Mouse (Mus musculus): Measurements from ENCODE around the gene Pin1. TPM values are rescaled to one million over a fixed set of nuclear protein-coding genes. Genes with fewer than 3 reads are reported as not detected.

Gene Pin1
- polyA plus RNA-seq, 1 experiment from 2014 or later = 52.7 TPM

- ATAC-seq (ENCODE audit: insufficient number of reproducible peaks, insufficient read depth, low FRiP score, low TSS enrichment, low read depth) = no peak
- Histone ChIP-seq H3K9ac (replicated peaks) (no peak overlapping the region), H3K27ac (no peak overlapping the region), H3K4me3 (replicated peaks) (no peak overlapping the region), H3K36me3 (no peaks in the 10 kb centered on the region), H3K9me3 (no peaks in the 10 kb centered on the region), H3K4me2 (no peak overlapping the region), H3K27me3 (no peaks in the 10 kb centered on the region; the same call in 1 of the 2 replicates), H3K4me1 (replicated peaks) (no peaks in the 10 kb centered on the region)
- WGBS = 14% methylated on average over 4 of the region's 4 CpGs
Measured at GRCm38 (mm10) chr9:20705981-20706380, 54.1 kb downstream of the Pin1 start.

GRCm38 (mm10) chr9:20710471-20710870, 58.6 kb downstream of the Pin1 start:
- H3K27ac ChIP-seq = no peak overlapping the region
- ATAC-seq (ENCODE audit: insufficient number of reproducible peaks, insufficient read depth, low FRiP score, low TSS enrichment, low read depth) = no peak
- no peak overlapping the region for H3K4me2 ChIP-seq
- H3K4me3 ChIP-seq (replicated peaks) = no peak overlapping the region
- H3K27me3 ChIP-seq = 0 out of 2 replicates have a peak, but pooled peaks cover 5% of the 10 kb centered on the region
- H3K36me3 ChIP-seq = no peaks in the 10 kb centered on the region
- H3K4me1 ChIP-seq (replicated peaks) = no peaks in the 10 kb centered on the region
- peaks cover 4% of the 10 kb centered on the region for H3K9me3 ChIP-seq
- WGBS = 85% methylated on average over 3 of the region's 3 CpGs
- no peak overlapping the region for H3K9ac ChIP-seq (replicated peaks)

- Histone ChIP-seq H3K4me3 (replicated peaks) (no peak overlapping the region), H3K4me1 (replicated peaks) (no peaks in the 10 kb centered on the region), H3K9me3 (peaks cover 4% of the 10 kb centered on the region), H3K4me2 (no peak overlapping the region), H3K9ac (replicated peaks) (no peak overlapping the region), H3K27me3 (0 out of 2 replicates have a peak, but pooled peaks cover 5% of the 10 kb centered on the region), H3K36me3 (no peaks in the 10 kb centered on the region), H3K27ac (no peak overlapping the region)
- no peak for ATAC-seq (ENCODE audit: insufficient number of reproducible peaks, insufficient read depth, low FRiP score, low TSS enrichment, low read depth)
- 79% methylated on average over 5 of the region's 5 CpGs for WGBS
Measured at GRCm38 (mm10) chr9:20712934-20713477, 61.1 kb downstream of the Pin1 start.

GRCm38 (mm10) chr9:20713478-20713987, 61.6 kb downstream of the Pin1 start:
- ATAC-seq (ENCODE audit: insufficient number of reproducible peaks, insufficient read depth, low FRiP score, low TSS enrichment, low read depth) = no peak

GRCm38 (mm10) chr9:20715332-20715731, 63.4 kb downstream of the Pin1 start:
- Histone ChIP-seq H3K4me3 (replicated peaks) (no peak overlapping the region), H3K36me3 (no peaks in the 10 kb centered on the region), H3K4me2 (no peak overlapping the region), H3K27ac (no peak overlapping the region), H3K9ac (replicated peaks) (no peak overlapping the region), H3K4me1 (replicated peaks) (no peaks in the 10 kb centered on the region), H3K27me3 (0 out of 2 replicates have a peak, but pooled peaks cover 5% of the 10 kb centered on the region), H3K9me3 (peaks cover 13% of the 10 kb centered on the region)
- WGBS = 69% methylated on average over 7 of the region's 7 CpGs
- ATAC-seq (ENCODE audit: insufficient number of reproducible peaks, insufficient read depth, low FRiP score, low TSS enrichment, low read depth) = no peak

More at GRCm38 (mm10) chr9:20713478-20713987, 61.6 kb downstream of the Pin1 start:
- no peaks in the 10 kb centered on the region for H3K4me1 ChIP-seq (replicated peaks)
- 43% methylated on average over 11 of the region's 11 CpGs for WGBS
- H3K4me2 ChIP-seq = no peak overlapping the region
- 0 out of 2 replicates have a peak, but pooled peaks cover 5% of the 10 kb centered on the region for H3K27me3 ChIP-seq
- no peaks in the 10 kb centered on the region for H3K36me3 ChIP-seq
- no peak overlapping the region for H3K4me3 ChIP-seq (replicated peaks)
- H3K27ac ChIP-seq = no peak overlapping the region
- H3K9ac ChIP-seq (replicated peaks) = no peak overlapping the region
- H3K9me3 ChIP-seq = peaks cover 4% of the 10 kb centered on the region

Other genes starting within 250 kb of the Pin1 start
- 33.9 and 35.0 TPM in 2 replicates for gene Zfp26, start 191.9 kb upstream of the Pin1 start, polyA plus RNA-seq (2016; fragmentation: Nextera tagmentation; extraction: Ambion mirVana)
- 21.4 and 22.8 TPM in 2 replicates for gene Zfp426, start 159.3 kb upstream of the Pin1 start, polyA plus RNA-seq (2016; fragmentation: Nextera tagmentation; extraction: Ambion mirVana)
- gene Zfp266, start 130.7 kb upstream of the Pin1 start, polyA plus RNA-seq (2016; fragmentation: Nextera tagmentation; extraction: Ambion mirVana) = 160 and 170 TPM in 2 replicates
- 21.4 and 23.2 TPM in 2 replicates for gene Zfp846, start 70.8 kb upstream of the Pin1 start, polyA plus RNA-seq (2016; fragmentation: Nextera tagmentation; extraction: Ambion mirVana)
- gene Ubl5, start 9.2 kb upstream of the Pin1 start, polyA plus RNA-seq (2016; fragmentation: Nextera tagmentation; extraction: Ambion mirVana) = 395 and 428 TPM in 2 replicates
- 20.9 and 21.0 TPM in 2 replicates for gene Fbxl12, start 7.3 kb upstream of the Pin1 start, polyA plus RNA-seq (2016; fragmentation: Nextera tagmentation; extraction: Ambion mirVana)
- 2.9 and 3.3 TPM in 2 replicates for gene Olfm2, start 94.3 kb downstream of the Pin1 start, polyA plus RNA-seq (2016; fragmentation: Nextera tagmentation; extraction: Ambion mirVana)
- gene Col5a3, start 163.0 kb downstream of the Pin1 start, polyA plus RNA-seq (2016; fragmentation: Nextera tagmentation; extraction: Ambion mirVana) = 0.28 and 0.55 TPM in 2 replicates
- not detected in 2 replicates for gene Rdh8, start 166.4 kb downstream of the Pin1 start, polyA plus RNA-seq (2016; fragmentation: Nextera tagmentation; extraction: Ambion mirVana)
- 3.1 TPM in 2 replicates for gene A230050P20Rik, start 216.5 kb downstream of the Pin1 start, polyA plus RNA-seq (2016; fragmentation: Nextera tagmentation; extraction: Ambion mirVana)
- 2.2 and 2.3 TPM in 2 replicates for gene Angptl6, start 227.6 kb downstream of the Pin1 start, polyA plus RNA-seq (2016; fragmentation: Nextera tagmentation; extraction: Ambion mirVana)
- 78.9 and 82.1 TPM in 2 replicates for gene Ppan, start 236.1 kb downstream of the Pin1 start, polyA plus RNA-seq (2016; fragmentation: Nextera tagmentation; extraction: Ambion mirVana)
- gene Eif3g, start 246.5 kb downstream of the Pin1 start, polyA plus RNA-seq (2016; fragmentation: Nextera tagmentation; extraction: Ambion mirVana) = 328 and 335 TPM in 2 replicates